Mouse (Mus musculus) bone marrow macrophage, adult 2 months (primary cell): ENCODE results near the gene 4930432K21Rik.

ENCODE experiments used
- CTCF ChIP-seq: IDR thresholded peaks from 2 replicates; pipeline ENCODE4 v1.5.1; 2012; ENCODE audit warnings: low read depth, mild to moderate bottlenecking, low read length, moderate library complexity
- POLR2A ChIP-seq: IDR thresholded peaks from 2 replicates; pipeline ENCODE4 v1.6.1; 2012; ENCODE audit warnings: mild to moderate bottlenecking, low read depth, low read length, borderline replicate concordance

DNA sequence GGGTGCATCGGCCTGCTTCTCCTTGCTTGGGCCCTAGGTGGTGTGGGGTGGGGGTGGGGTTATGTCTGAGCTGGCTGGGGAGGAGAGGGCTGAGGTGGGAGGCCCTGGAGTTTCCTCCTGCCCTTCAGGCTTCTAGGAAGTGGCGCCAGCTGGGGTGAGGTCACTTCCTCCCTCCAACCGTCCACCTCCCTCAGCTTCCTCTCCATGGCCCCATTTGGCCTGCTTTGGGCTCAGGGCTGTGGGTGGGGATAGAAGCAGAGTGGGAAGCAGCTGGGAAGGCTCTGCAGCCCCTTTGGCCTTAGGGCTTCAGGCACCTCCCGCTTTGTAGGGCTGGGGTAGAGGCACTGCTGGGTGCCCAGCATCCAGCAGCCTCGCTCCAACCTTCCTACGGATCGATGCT lies 60.0 kb downstream of the 4930432K21Rik start:
- no peak for TF ChIP-seq CTCF
- TF ChIP-seq POLR2A, result no peak
